ENCODE assay signal across 7 mouse cellular contexts in genomic region chr7:27978683-27979528, GRCm38 (mm10). TPM values are rescaled to one million over a fixed set of nuclear protein-coding genes. Genes with fewer than 3 reads are reported as not detected.
A peak's percentile ranks its signal among the peaks of the same experiment; 100 is the strongest.
DNase-seq lines count a peak whose midpoint lies in the region; ATAC-seq lines count a peak whose summit lies in the region.

TSS of gene Zfp780b (minus strand) at chr7:27979171.

- peaks cover 17% of the 10 kb centered on the region; the same call in 1 of the 2 replicates for H3K9me3 ChIP-seq in embryonic facial prominence, embryonic 12.5 days
- peaks cover 9% of the 10 kb centered on the region; the same call in 1 of the 2 replicates for H3K9me3 ChIP-seq in limb, embryonic 11.5 days (ENCODE audit: control insufficient read depth, low read length)
- peaks cover 22% of the 10 kb centered on the region for H3K9me3 ChIP-seq in midbrain, embryonic 14.5 days (ENCODE audit: control insufficient read depth, low read length)

- WGBS in embryonic facial prominence, embryonic 12.5 days: under 1% methylated on average over 29 of the region's 29 CpGs
- WGBS in limb, embryonic 11.5 days: under 1% methylated on average over 29 of the region's 29 CpGs
- WGBS in midbrain, embryonic 14.5 days: under 1% methylated on average over 29 of the region's 29 CpGs

- peaks cover 10% of the 10 kb centered on the region for H3K36me3 ChIP-seq in embryonic facial prominence, embryonic 12.5 days
- H3K36me3 ChIP-seq in limb, embryonic 11.5 days (ENCODE audit: control insufficient read depth, insufficient read depth, low read length): no peaks in the 10 kb centered on the region
- no peaks in the 10 kb centered on the region for H3K36me3 ChIP-seq in midbrain, embryonic 14.5 days (ENCODE audit: control insufficient read depth, insufficient read depth, low read length)

- ATAC-seq in embryonic facial prominence, embryonic 12.5 days (ENCODE audit: insufficient number of reproducible peaks, insufficient read depth, low FRiP score, low TSS enrichment): peak; percentile 89
- ATAC-seq in limb, embryonic 11.5 days (ENCODE audit: insufficient number of reproducible peaks, low FRiP score, low TSS enrichment, low read depth): peak; percentile 84
- ATAC-seq in midbrain, embryonic 14.5 days (ENCODE audit: low FRiP score, low TSS enrichment): peak; percentile 79

- peak within 1 kb of the TSS; percentile 69 for H3K9ac ChIP-seq in embryonic facial prominence, embryonic 12.5 days
- H3K9ac ChIP-seq in limb, embryonic 11.5 days (ENCODE audit: low read length): peak within 1 kb of the TSS; percentile 87
- peak within 1 kb of the TSS; percentile 91 for H3K9ac ChIP-seq in midbrain, embryonic 14.5 days (replicated peaks; ENCODE audit: low read length)

- H3K4me3 ChIP-seq in embryonic facial prominence, embryonic 12.5 days: peak within 1 kb of the TSS; percentile 87
- H3K4me3 ChIP-seq in limb, embryonic 11.5 days (ENCODE audit: low read depth, low read length): peak within 1 kb of the TSS; percentile 77
- H3K4me3 ChIP-seq in midbrain, embryonic 14.5 days (replicated peaks; ENCODE audit: low read depth, low read length): peak within 1 kb of the TSS; percentile 76

- peaks cover 10% of the 10 kb centered on the region for H3K4me1 ChIP-seq in embryonic facial prominence, embryonic 12.5 days
- no peaks in the 10 kb centered on the region for H3K4me1 ChIP-seq in limb, embryonic 11.5 days (ENCODE audit: control insufficient read depth, insufficient read depth, low read length)
- peaks cover 10% of the 10 kb centered on the region for H3K4me1 ChIP-seq in midbrain, embryonic 14.5 days (ENCODE audit: control insufficient read depth, insufficient read depth, low read length)

- peak; percentile 76 for DNase-seq in adrenal gland, postnatal 25 days
- peak; percentile 97 for DNase-seq in heart, adult 11 months
- peak; percentile 84 for DNase-seq in kidney, adult 18-20 months
- peak; percentile 90 for DNase-seq in limb, embryonic 11.5 days (ENCODE audit: low spot score)
- DNase-seq in midbrain, embryonic 14.5 days: peak; percentile 88
- DNase-seq in spleen, adult 18-20 months: peak; percentile 49 to 77

- no peaks in the 10 kb centered on the region for H3K27me3 ChIP-seq in embryonic facial prominence, embryonic 12.5 days
- no peaks in the 10 kb centered on the region for H3K27me3 ChIP-seq in limb, embryonic 11.5 days (ENCODE audit: control insufficient read depth, insufficient read depth, low read length)
- no peaks in the 10 kb centered on the region for H3K27me3 ChIP-seq in midbrain, embryonic 14.5 days (ENCODE audit: control insufficient read depth, insufficient read depth, low read length)

- peak within 1 kb of the TSS; percentile 59 for H3K4me2 ChIP-seq in embryonic facial prominence, embryonic 12.5 days (replicated peaks)
- peak within 1 kb of the TSS; percentile 86 for H3K4me2 ChIP-seq in limb, embryonic 11.5 days (ENCODE audit: low read depth, severe bottlenecking)
- peak within 1 kb of the TSS; percentile 92 for H3K4me2 ChIP-seq in midbrain, embryonic 14.5 days (ENCODE audit: low read length)

- peak within 1 kb of the TSS; percentile 75 for H3K27ac ChIP-seq in embryonic facial prominence, embryonic 12.5 days
- 0 out of 2 replicates have a peak within 1 kb of the TSS, but pooled peaks have one; percentile 36 for H3K27ac ChIP-seq in limb, embryonic 11.5 days (replicated peaks; ENCODE audit: low read depth, low read length)
- peak within 1 kb of the TSS; percentile 76 for H3K27ac ChIP-seq in midbrain, embryonic 14.5 days (replicated peaks; ENCODE audit: low read depth, low read length)

RNA-seq across cellular contexts. Expression of gene Zfp780b, which starts in this region (rescaled TPM):
- 12.5 and 14.7 TPM in 2 replicates for total RNA-seq in adrenal gland, postnatal 25 days (2021)
- polyA plus RNA-seq in embryonic facial prominence, embryonic 12.5 days (2016; fragmentation: Nextera tagmentation; extraction: Ambion mirVana): 23.4 and 24.8 TPM in 2 replicates
- polyA plus RNA-seq in limb, embryonic 11.5 days (2014; fragmentation: Nextera tagmentation; extraction: Ambion mirVana): 20.2 and 20.4 TPM in 2 replicates
- 27.5 and 31.1 TPM in 2 replicates for polyA plus RNA-seq in midbrain, embryonic 14.5 days (2014; fragmentation: Nextera tagmentation; extraction: Ambion mirVana)

Comparison
In these comparisons a context has a peak if more than half of its experiments do, and no peak if none do; other contexts are left out.
1. Peak in every context shown above with its lines: DNase-seq, ATAC-seq, H3K4me3 ChIP-seq and H3K27ac ChIP-seq.